Mouse (Mus musculus) liver, embryonic 11.5 days (tissue): ENCODE results near the gene Slc5a12. TPM values are rescaled to one million over a fixed set of nuclear protein-coding genes. Genes with fewer than 3 reads are reported as not detected.
A peak's percentile ranks its signal among the peaks of the same experiment; 100 is the strongest.

ENCODE experiments used
- ATAC-seq: fragments of 200-750 bp; cut with Nextera tagmentation; replicated peaks from 2 replicates; pipeline ENCODE4 v1.8.0; 2017; ENCODE audit warnings: moderate number of reproducible peaks, mild to moderate bottlenecking, moderate TSS enrichment, moderate library complexity; ENCODE audit not compliant: low FRiP score
- DNase-seq: peaks from one replicate; pipeline ENCODE4 v3.0.0-alpha.2; 2017; ENCODE audit warnings: low spot score
- H3K27ac ChIP-seq: fragments of 300-500 bp; sonication (generic); 2 replicates; pipeline ENCODE4 v1.5.1; 2014; ENCODE audit warnings: mild to moderate bottlenecking, low read depth, low read length, control low read depth
- H3K27me3 ChIP-seq: fragments of 300-500 bp; sonication (generic); replicated peaks from 2 replicates; pipeline ENCODE4 v1.6.1; 2014; ENCODE audit warnings: low read length, mixed read lengths; ENCODE audit not compliant: control insufficient read depth, insufficient read depth
- H3K36me3 ChIP-seq: fragments of 300-500 bp; sonication (generic); 2 replicates; pipeline ENCODE4 v1.6.1; 2014; ENCODE audit warnings: mild to moderate bottlenecking, low read length, moderate library complexity, mixed read lengths; ENCODE audit not compliant: control insufficient read depth, insufficient read depth
- H3K4me1 ChIP-seq: fragments of 300-500 bp; sonication (generic); replicated peaks from 2 replicates; pipeline ENCODE4 v1.6.1; 2014; ENCODE audit warnings: low read length, mixed read lengths; ENCODE audit not compliant: control insufficient read depth, insufficient read depth
- H3K4me2 ChIP-seq: fragments of 300-500 bp; sonication (generic); 2 replicates; pipeline ENCODE4 v1.6.1; 2014; ENCODE audit warnings: mild to moderate bottlenecking, control low read depth, moderate library complexity
- H3K4me3 ChIP-seq: fragments of 300-500 bp; sonication (generic); 2 replicates; pipeline ENCODE4 v1.5.1; 2014; ENCODE audit warnings: low read depth, low read length, control low read depth
- H3K9ac ChIP-seq: fragments of 300-500 bp; sonication (generic); 2 replicates; pipeline ENCODE4 v1.6.1; 2014; ENCODE audit warnings: low read depth, low read length, control low read depth
- H3K9me3 ChIP-seq: fragments of 300-500 bp; sonication (generic); 2 replicates; pipeline ENCODE4 v1.6.1; 2016; ENCODE audit warnings: low read length, inconsistent platforms, mixed read lengths; ENCODE audit not compliant: control insufficient read depth
- WGBS: fragments of 180-500 bp; shearing (Covaris S2); extraction: QIAGEN DNeasy Blood & Tissue Kit; methylation state at CpG from one replicate; pipeline ENCODE4 v1.1.7; 2014; 5-methylcytosine and 5-hydroxymethylcytosine counted together
- polyA plus RNA-seq: library from polyadenylated mRNA; unstranded; fragments of >200 nt; fragmentation: Nextera tagmentation; extraction: Ambion mirVana; gene quantifications from 2 replicates; pipeline ENCODE4 v1.2.1, GENCODE M21; 2014

The Slc5a12 gene
- not detected in 2 replicates for polyA plus RNA-seq

GRCm38 (mm10) chr2:110596932-110597331, at the start of gene Slc5a12:
Gene Slc5a12 (plus strand): TSS chr2:110597298.
- Histone ChIP-seq H3K4me1 (no peaks in the 10 kb centered on the region), H3K9ac (no peak within 1 kb of the TSS), H3K27ac (no peak within 1 kb of the TSS), H3K4me2 (no peak within 1 kb of the TSS), H3K27me3 (no peaks in the 10 kb centered on the region), H3K4me3 (no peak within 1 kb of the TSS), H3K9me3 (no peaks in the 10 kb centered on the region), H3K36me3 (no peaks in the 10 kb centered on the region)
- ATAC-seq (no peak), DNase-seq (no peak)
- 59% methylated on average over 2 of the region's 2 CpGs for WGBS

GRCm38 (mm10) chr2:110556098-110556497, 41.0 kb upstream of the Slc5a12 start:
- Histone ChIP-seq H3K9ac (no peak overlapping the region), H3K4me3 (no peak overlapping the region), H3K27me3 (no peaks in the 10 kb centered on the region), H3K27ac (no peak overlapping the region), H3K9me3 (no peaks in the 10 kb centered on the region), H3K4me2 (no peak overlapping the region), H3K4me1 (no peaks in the 10 kb centered on the region), H3K36me3 (no peaks in the 10 kb centered on the region)
- ATAC-seq: no peak
- 78% methylated on average over 1 of the region's 1 CpGs for WGBS
- DNase-seq: no peak

- no peaks in the 10 kb centered on the region for H3K9me3 ChIP-seq
- DNase-seq (no peak), ATAC-seq (no peak)
- no peak overlapping the region for H3K4me2 ChIP-seq
- no peak overlapping the region for H3K27ac ChIP-seq
- no peaks in the 10 kb centered on the region for H3K36me3 ChIP-seq
- H3K9ac ChIP-seq: no peak overlapping the region
- no peaks in the 10 kb centered on the region for H3K4me1 ChIP-seq
- no peaks in the 10 kb centered on the region for H3K27me3 ChIP-seq
- no peak overlapping the region for H3K4me3 ChIP-seq
- WGBS: 68% methylated on average over 2 of the region's 2 CpGs
Observed at GRCm38 (mm10) chr2:110562621-110563020, 34.5 kb upstream of the Slc5a12 start.

GRCm38 (mm10) chr2:110564673-110565627, 32.1 kb upstream of the Slc5a12 start:
- Histone ChIP-seq H3K4me2 (no peak overlapping the region), H3K27ac (no peak overlapping the region), H3K36me3 (no peaks in the 10 kb centered on the region), H3K27me3 (no peaks in the 10 kb centered on the region), H3K4me1 (no peaks in the 10 kb centered on the region), H3K9ac (no peak overlapping the region), H3K4me3 (no peak overlapping the region), H3K9me3 (no peaks in the 10 kb centered on the region)
- peak; percentile 53; the same call in 1 of the 2 replicates for ATAC-seq
- DNase-seq: no peak
- WGBS: 35% methylated on average over 5 of the region's 5 CpGs

GRCm38 (mm10) chr2:110586692-110587091, 10.4 kb upstream of the Slc5a12 start:
- Histone ChIP-seq H3K36me3 (no peaks in the 10 kb centered on the region), H3K9ac (no peak overlapping the region), H3K9me3 (no peaks in the 10 kb centered on the region), H3K27ac (no peak overlapping the region), H3K4me3 (no peak overlapping the region), H3K27me3 (no peaks in the 10 kb centered on the region), H3K4me2 (no peak overlapping the region), H3K4me1 (no peaks in the 10 kb centered on the region)
- no peak for DNase-seq
- no peak for ATAC-seq
- 85% methylated on average over 6 of the region's 6 CpGs for WGBS

GRCm38 (mm10) chr2:110590007-110590406, 7.1 kb upstream of the Slc5a12 start:
- H3K36me3 ChIP-seq: no peaks in the 10 kb centered on the region
- DNase-seq (no peak), ATAC-seq (no peak)
- no peaks in the 10 kb centered on the region for H3K27me3 ChIP-seq
- H3K9ac ChIP-seq: no peak overlapping the region
- H3K9me3 ChIP-seq: no peaks in the 10 kb centered on the region
- H3K4me1 ChIP-seq: no peaks in the 10 kb centered on the region
- H3K4me3 ChIP-seq: no peak overlapping the region
- 65% methylated on average over 1 of the region's 1 CpGs for WGBS
- no peak overlapping the region for H3K27ac ChIP-seq
- no peak overlapping the region for H3K4me2 ChIP-seq

GRCm38 (mm10) chr2:110592276-110592675, 4.8 kb upstream of the Slc5a12 start:
- Histone ChIP-seq H3K27me3 (no peaks in the 10 kb centered on the region), H3K36me3 (no peaks in the 10 kb centered on the region), H3K9ac (no peak overlapping the region), H3K27ac (no peak overlapping the region), H3K9me3 (no peaks in the 10 kb centered on the region), H3K4me3 (no peak overlapping the region), H3K4me2 (no peak overlapping the region), H3K4me1 (no peaks in the 10 kb centered on the region)
- no peak for DNase-seq
- no peak for ATAC-seq
- WGBS: 73% methylated on average over 3 of the region's 3 CpGs

GRCm38 (mm10) chr2:110644358-110644757, 47.3 kb downstream of the Slc5a12 start:
- Histone ChIP-seq H3K9ac (no peak overlapping the region), H3K4me2 (no peak overlapping the region), H3K27me3 (no peaks in the 10 kb centered on the region), H3K4me3 (no peak overlapping the region), H3K27ac (no peak overlapping the region), H3K36me3 (no peaks in the 10 kb centered on the region), H3K9me3 (no peaks in the 10 kb centered on the region), H3K4me1 (no peaks in the 10 kb centered on the region)
- no peak for DNase-seq
- 73% methylated on average over 1 of the region's 1 CpGs for WGBS
- ATAC-seq: no peak

GRCm38 (mm10) chr2:110644846-110645245, 47.7 kb downstream of the Slc5a12 start:
- DNase-seq: no peak
- H3K9me3 ChIP-seq: no peaks in the 10 kb centered on the region
- ATAC-seq: no peak

More at GRCm38 (mm10) chr2:110644846-110645245, 47.7 kb downstream of the Slc5a12 start:
- Histone ChIP-seq H3K27me3 (no peaks in the 10 kb centered on the region), H3K4me1 (no peaks in the 10 kb centered on the region), H3K9ac (no peak overlapping the region), H3K27ac (no peak overlapping the region), H3K4me3 (no peak overlapping the region), H3K4me2 (no peak overlapping the region), H3K36me3 (no peaks in the 10 kb centered on the region)
